Mouse (Mus musculus): ENCODE results near the gene Lyz2.
"Not testable (repeated sequence)": the region's sequence is repeated elsewhere in the genome, so short reads cannot be mapped to it uniquely, and the experiment has no call there.

Gene Lyz2

DNA sequence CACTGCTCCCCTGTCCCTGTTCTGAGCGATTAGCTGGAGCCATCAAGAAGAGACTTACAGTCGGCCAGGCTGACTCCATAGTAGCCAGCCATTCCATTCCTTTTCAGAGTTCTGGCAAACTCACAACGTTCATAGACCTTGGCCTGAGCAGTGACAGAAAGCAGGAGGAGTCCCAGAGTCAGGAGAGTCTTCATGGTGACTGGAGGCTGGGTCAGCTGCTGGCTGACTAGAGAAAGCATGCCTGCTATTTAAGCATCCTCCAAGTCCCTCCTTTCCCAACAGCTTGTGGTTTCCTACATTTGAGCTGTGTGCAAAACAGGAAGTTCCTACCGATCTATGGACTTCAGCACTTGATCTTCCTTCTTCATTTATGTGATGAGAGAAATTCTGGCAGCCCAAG, at the start of gene Lyz2:
Gene Lyz2 (minus strand): TSS at position 273 of the 400 bp plus-strand sequence.
- peak; percentile 27 for DNase-seq

DNA sequence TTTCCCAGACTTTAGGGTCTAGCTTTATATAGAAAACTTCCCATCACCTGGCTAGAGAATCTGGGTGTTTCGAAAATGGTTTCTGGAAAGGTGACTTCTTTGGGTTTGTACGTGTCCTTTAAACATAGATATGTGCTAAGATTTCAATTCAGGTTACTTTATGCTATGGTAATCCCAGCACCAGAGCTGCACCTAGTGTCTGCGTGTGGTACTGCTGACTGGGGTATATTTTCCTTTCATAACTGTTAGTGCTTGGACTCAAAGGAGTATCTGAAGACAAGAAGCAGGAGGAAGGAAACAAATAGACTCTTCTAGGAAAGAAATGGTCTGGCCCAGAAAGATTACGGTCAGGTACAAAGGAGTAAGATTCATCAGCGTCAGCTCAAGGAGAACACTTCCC, 48.4 kb upstream of the Lyz2 start:
- DNase-seq = peak; percentile 60

DNA sequence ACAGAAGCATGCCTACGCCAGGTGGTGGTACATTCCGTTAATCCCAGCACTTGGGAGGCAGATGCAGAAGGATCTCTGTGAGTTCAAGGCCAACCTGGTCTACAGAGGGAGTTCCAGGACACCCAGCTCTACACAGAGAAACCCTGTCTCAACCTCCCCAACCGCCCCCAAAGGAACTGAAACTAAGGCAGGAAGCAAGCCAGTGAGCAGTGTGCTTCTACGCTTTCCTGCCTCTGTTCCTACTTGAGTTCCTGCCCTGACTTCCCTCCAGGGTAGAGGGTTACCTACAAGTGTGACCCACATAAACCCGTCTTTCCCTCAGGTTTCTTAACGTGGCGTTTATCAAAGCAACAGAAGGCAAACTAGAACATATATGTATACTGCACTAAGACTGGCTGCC, 41.7 kb upstream of the Lyz2 start:
- DNase-seq = no peak

DNA sequence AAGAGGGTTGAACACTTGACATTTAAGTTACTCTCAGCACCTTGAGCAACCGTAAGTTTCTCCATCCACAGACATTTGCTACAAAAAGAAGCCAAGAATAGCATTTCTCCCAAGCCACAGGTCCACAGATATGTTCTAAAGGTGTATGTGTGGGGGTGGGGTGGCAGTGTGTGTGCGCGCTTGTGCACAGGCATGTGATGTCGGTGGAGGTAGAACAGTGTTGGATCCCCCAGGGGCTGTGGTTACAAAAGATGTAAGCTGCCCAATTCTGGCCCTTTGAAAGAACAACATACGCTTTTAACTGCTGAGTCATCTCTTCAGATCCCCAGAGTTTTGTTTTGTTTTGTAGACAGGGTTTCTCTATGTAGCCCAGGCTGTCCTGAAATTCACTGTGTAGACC, 40.5 kb upstream of the Lyz2 start:
- DNase-seq = no peak

DNA sequence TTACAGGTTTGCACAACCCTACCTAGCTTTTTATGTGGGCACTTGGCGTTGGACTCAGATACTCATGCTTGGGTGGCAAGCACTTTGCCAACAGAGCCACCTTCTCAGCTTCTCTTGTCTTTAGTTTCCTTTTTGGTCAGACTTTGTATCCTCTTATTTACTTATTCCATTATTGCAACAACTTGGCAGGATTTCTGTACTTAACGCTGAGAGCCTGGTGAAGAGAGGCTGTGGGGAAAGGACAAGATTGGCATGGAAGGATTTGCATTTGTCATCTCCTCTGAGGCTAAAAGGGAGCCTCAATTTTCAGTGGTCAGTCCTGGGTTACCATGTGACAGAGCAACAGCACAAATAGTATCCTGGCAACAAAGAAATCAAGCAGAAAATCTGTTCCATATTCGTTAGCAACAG, 38.5 kb upstream of the Lyz2 start:
- DNase-seq = peak; percentile 29

DNA sequence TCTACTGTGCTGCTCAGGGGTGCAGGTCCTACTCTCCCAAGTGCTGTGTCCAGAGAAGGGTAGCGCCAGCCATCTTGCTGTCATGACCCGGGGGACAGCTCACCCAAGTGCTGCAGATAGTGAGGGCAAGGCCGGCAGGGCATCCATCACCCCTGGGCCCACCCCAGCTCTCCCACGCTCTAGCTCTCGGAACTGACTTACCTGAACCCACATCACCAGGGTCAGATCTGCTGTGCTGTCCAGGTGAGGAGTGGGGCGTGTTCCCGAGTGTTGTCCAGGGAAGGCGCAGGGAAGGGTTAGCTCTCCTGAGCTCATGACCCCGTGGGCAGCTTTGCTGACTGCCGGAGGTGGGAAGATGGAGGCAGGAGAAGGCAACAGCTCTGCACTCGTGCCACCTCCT, 34.3 kb upstream of the Lyz2 start:
- no peak for DNase-seq

DNA sequence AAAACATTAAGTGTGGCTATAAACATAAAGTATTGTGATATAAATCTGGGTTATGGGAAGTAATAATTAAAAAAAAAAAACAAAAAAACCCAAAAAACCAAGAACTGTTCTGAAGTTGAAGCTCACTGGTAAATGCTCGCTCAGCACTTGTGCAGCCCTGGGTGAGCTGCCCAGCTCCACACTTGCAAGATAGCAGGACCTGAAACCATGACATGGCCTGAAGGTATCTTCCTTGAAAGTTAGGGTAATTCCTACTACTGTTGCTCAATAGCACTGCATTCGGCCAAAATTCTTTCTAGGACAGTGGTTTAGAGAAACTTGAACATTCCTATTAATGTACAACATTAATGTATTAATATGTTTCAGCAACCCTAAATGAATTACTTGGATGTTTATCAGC, 31.0 kb upstream of the Lyz2 start:
- DNase-seq = no peak

DNA sequence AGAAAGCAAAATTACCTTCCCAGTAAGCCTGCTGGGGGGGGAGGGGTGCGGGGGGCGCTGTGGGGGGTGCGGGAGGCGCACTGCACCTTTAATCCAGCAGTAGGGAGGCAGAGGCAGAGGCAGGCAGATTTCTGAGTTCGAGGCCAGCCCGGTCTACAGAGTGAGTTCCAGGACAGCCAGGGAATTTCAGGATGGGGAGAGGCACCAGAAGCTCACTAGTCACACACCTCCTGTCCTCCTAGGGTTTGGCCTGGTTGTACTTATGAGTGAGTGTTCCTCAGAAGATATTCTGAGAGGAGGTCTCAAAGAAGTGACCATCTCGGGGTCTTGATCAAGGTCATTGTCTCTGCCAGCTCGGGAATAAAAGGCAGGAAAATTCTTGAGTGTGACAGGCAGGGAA, 30.0 kb upstream of the Lyz2 start:
- no peak for DNase-seq

DNA sequence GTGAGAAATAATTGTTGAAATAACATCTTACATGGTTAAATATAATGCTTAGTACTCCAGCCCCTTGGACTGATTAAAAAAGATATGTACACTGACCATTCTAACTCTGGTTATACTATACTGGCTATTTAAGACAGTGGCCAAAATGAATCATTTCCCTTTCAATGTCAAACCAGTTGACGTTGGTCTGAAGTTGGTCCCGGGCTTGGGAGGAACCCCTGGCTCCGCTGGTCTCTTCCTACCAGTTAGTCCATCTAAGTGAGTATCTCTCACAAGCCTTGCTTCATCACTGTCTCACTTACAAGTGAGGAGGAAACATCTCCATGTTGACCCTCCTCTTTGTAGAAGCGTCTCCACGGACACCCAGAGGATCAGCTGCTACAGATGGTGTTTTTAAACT, 22.2 kb upstream of the Lyz2 start:
- no peak for DNase-seq

DNA sequence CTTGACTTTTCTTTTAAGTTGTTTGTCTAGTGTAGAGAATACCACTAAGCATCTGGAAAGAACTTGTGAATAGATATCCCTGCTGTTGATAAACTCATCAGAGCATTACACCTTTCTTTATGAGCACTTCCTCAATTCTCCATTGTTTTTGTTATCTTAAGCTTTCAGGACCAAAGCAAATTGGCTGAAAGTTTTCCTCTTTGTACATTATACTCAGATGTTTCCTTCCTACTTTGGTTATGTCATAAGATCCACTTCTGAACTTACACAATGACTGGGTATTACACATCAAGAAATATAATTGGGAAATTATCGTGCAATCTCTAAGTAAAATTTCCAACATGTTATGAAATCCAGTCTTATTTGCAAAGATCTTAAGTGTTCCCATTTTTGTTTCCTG, 19.6 kb upstream of the Lyz2 start:
- DNase-seq = no peak

DNA sequence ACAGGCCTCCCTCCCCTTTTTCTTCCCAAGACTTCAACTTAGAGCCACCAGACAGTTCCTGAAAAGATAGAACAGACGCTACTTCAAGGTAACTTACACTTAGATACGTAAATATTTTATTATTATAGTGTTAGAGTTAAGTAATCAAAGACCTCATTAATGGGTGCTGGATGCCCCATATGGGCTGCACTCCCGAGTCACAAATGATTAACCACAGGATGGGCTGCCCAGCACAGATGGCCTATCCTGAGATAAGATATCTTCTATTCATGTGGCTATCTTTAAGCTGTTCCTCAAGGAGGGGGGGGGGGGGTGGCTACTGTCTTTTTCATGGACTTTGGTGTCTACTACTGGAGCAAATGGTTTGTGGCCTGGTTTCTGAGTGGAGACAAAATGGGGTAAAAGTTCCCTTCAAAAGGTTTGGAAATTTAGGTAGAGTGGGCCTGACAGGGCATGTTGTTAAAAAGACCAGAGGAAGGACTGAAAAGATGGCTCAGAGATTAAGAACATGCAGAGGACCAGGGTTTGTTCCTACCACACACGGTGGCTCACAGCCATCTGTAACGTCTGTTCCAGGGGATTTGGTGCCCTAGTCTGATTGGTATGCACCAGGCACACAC, 17.9 kb upstream of the Lyz2 start:
- no peak for DNase-seq

DNA sequence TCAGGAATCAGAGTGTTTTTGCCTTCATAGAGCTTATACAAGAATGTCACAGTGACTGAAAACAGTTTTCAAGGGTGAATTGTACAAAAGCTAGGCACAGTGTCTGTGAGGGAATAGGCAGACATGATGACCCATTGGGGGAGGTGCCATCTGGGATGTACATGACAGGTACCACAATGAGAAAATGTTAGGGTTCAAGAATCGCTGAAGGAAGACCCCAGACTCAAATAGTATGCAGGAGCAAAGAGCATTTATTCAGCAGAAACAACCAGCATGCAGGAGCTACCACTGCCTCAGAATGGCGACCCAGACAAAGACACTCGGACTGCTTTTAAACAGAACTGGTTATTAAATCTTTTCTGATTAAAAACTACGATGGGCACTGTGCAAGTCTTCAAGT, 17.0 kb upstream of the Lyz2 start:
- no peak for DNase-seq

DNA sequence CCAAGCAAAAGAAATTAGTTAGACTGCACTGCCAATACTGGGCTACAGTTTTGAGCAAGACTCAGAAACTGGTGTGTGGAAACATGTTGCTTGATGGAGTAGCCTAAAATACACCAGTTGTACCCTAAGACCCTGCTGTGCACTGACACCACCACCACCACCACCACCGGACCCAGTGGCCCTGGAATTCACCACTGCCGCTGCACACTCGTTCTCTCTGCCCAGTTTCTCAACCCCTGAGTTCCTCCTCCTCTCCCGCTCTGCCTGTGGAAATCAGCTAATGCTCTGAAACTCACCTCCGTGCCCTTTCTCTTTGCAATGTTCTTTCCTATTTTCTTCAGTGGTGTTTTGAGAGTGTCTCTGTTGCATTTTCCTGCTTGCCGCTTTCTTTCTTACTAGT, 16.2 kb upstream of the Lyz2 start:
- DNase-seq = no peak

DNA sequence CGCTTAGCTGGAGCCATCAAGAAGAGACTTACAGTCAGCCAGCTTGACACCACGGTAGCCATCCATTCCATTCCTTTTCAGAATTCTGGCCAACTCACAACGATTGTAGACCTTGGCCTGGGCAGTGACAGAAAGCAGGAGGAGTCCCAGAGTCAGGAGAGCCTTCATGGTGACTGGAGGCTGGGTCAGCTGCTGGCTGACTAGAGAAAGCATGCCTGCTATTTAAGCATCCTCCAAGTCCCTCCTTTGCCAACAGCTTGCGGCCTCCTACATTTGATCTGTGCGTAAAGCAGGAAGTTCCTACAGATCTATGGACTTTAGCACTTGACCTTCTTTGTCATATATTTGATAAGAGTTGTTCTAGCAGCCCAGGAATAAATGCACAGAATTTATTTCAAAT, 10.6 kb upstream of the Lyz2 start, which contains the start of gene Lyz1:
Gene Lyz1 (minus strand): TSS at position 198 of the 400 bp plus-strand sequence.
- DNase-seq = peak; percentile 37

DNA sequence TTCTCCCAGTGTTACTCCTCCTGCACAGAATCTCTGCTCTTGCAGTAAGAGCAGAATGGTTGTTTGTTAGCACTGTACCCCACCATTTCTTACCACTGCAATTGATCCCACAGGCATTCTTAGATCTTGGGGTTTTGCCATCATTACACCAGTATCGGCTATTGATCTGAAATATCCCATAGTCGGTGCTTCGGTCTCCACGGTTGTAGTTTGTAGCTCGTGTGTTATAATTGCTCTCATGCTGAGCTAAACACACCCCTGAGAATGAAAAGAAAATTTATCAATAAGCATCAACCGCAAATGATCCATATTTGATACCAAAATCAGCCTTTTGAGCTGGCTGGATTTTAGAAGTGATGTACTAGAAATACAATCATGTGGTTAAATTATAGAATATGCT, 8.8 kb upstream of the Lyz2 start:
- not testable (repeated sequence) for DNase-seq

DNA sequence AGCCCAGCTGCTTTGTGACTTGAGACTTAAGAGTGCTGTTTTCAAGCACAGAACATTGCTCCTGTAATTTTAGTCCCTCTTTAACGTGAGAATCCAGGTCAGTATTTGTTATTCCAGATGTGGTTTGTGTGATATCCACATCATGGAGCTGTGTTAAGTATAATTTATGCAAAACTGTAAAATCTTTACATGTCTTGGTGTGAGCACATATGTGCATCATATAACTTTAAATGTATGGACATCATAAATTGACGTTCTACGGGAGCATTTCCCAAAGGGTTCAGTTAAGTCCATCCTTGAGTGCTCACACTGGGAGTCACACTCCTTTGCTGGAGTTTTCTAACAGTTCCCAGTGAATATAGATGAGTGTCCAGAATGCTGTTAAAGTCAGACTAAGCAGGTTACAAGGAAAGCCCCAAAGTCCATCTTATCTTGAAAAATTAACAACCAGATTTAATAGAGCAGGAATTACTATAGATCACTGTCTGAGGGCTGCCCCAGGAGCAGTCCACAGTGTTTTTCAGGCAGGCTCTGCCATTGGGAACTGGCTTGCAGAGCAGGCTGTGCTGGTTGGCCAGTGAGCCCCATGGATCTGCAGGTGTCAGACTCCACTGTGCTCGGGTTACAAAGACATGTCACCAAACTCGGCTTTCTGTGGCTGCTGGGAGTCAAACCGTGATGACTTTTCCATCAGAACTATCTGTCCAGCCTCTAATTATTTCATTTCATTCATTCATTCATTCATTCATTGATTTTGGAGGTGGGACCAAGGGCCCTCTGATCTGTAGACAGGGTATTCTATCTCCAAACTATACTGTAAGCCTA, 8.1 kb upstream of the Lyz2 start:
- no peak for DNase-seq

DNA sequence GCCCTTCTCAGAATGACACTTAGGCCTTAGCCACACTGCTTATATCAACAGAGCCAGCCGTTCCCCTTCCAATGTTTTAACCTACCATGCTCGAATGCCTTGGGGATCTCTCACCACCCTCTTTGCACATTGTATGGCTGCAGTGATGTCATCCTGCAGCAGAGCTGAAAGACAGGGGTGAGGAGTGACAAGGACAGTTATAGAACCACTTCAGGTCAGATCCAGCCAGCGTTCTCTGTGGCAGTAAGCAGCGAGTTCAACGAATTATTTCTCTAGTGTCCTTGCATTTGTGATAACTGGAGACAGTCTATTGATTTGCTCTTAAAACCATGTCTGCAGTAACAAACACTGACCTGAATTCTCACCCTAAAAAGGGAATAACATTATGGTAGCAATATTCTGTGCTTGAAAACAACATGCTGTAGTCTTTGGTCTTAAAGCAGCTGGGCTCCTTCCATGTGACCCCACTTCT, 6.9 kb upstream of the Lyz2 start:
- DNase-seq = not testable (repeated sequence)

DNA sequence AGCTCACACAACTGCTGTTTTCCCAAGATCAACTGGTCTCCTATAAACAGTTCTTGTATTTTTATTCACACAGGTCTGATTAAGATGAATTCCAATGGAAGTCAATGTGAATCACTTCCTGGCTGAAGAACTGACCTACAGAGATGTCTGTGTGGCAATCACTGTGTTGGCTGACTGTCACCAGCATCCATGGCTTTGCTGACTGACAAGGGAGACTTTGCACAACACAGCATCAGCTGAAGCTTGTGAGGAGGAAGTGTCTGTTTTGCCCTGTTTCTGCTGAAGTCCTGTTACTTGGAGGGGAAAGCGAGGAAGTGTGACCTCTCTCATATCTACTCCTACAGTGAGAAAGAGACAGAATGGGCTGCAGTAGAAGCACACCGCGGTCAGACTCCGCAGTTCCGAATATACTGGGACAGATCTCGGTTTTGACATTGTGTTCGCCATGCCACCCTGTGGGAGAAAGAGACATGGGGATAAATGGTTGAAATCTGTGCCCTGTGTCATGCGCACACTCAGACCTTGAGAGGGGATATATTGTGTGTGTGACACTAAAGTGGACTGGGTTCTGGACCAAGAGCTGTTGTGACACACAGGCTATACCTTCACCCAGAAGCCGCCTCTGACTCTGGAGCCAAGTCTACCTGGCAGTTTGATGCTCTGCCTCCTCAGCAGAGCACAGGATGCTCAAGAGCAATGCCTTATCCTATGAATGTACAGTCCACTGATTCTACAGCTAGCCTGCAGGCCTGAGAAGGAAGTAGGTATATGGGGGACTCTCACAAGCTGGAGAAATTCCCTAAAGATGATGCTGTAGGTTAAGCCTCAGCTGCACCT, 6.3 kb upstream of the Lyz2 start:
- DNase-seq = no peak

DNA sequence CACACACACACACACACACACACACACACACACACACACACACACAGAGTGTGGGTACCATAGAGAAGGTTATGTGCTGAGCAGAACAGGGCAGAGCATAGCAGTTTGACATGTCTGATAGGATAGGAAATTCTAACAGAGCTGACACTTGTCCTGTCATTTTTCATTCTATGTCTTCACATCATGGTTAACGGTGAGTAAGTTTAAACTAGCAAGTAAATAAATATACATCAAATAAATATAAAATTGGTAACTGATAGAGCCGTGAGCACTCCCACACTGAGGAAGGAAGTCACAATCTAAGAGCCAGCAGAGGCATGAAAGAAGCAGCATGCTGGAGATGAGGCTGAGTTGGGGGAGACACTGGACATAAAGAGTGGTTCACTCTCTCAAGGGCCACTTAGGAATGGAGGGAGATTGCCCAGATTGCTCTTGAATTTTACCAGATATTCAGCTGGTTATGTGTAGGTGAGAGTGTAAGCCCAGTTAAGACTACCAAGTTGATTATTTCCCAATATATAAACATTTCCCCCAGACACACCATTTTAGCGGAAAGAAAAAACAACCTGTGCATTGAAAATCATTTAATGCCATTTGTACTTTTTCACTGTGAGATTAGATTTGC, 5.2 kb upstream of the Lyz2 start:
- DNase-seq = no peak

DNA sequence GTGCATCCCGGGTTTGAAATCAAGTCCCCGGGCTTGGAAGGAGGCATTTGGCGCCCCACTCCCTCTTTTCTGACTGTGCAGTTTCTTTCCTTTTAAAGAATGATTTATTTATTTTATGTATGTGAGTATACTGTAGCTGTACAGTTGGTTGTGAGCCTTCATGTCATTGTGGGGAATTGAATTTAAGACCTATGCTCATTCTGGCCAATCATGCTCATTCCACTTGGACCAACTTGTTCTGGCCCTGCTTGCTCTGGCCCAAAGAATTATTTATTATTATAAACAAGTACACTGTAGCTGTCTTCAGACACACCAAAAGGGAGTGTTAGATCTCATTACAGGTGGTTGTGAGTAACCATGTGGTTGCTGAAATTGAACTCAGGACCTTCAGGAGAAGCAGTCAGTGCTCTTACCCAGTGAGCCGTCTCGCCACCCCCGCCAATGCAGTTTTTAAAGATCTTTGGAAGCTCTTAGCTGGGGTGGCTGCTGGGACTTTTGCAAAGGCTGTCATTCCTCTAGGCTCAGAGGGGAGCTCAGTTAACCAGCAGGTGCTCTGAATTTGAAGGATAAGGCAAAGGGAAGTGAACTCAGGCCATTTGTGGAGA, 4.3 kb upstream of the Lyz2 start:
- DNase-seq = no peak

DNA sequence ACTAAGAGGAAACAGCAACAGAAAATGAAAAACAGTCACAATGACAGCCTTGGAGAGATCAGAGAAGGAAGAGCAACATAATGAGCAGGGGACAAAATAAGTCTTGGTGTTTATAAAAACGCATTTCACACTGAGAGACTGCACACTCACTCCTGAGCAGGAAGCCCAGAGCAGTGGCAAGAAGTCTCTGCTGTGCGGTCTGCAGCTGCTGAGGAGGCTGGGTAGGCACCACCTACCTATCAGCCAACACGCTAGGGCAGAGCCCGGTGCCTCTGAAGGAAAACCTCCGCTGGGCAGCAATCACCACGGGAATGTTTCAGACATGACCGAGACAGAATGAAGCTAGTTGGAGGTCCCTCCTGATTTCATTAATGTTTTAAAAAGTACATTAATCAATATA, 3.5 kb upstream of the Lyz2 start:
- not testable (repeated sequence) for DNase-seq

Measured in lung, postnatal 14 days (tissue).